Mouse (Mus musculus): ENCODE data around the gene Ipo8. TPM values are rescaled to one million over a fixed set of nuclear protein-coding genes. Genes with fewer than 3 reads are reported as not detected.

The Ipo8 gene
- total RNA-seq (2023), result 10 to 100 TPM; 56.3 to 59.2 TPM

GRCm38 (mm10) chr6:148830748-148831727 lies at the start of gene Ipo8:
Gene Ipo8 (minus strand): TSS chr6:148831467.

Other genes with a start within 250 kb of the Ipo8 start
- gene Caprin2, start 64.8 kb upstream of the Ipo8 start, total RNA-seq (2023), result 10 to 100 TPM; 12.4 to 15.8 TPM
- gene Sinhcaf, start 115.0 kb upstream of the Ipo8 start, total RNA-seq (2023), result 10 to 100 TPM; 52.1 to 53.3 TPM

Measured in T-cell, adult 66 days (primary cell).